Mouse (Mus musculus): ENCODE results near the gene Atp8b4. TPM values are rescaled to one million over a fixed set of nuclear protein-coding genes. Genes with fewer than 3 reads are reported as not detected.

Atp8b4 gene
- polyA plus RNA-seq, 1 experiment, result not detected

- H3K27ac ChIP-seq (ENCODE audit: insufficient read depth, low read length), result no peak overlapping the region
- no peaks in the 10 kb centered on the region for H3K4me1 ChIP-seq (ENCODE audit: control insufficient read depth, insufficient read depth, low read length)
- TF ChIP-seq POLR2A (IDR thresholded peaks at IDR 0.05; ENCODE audit: extremely low read depth, insufficient read depth, low read length) (no peak), CTCF (IDR thresholded peaks at IDR 0.05; ENCODE audit: extremely low read depth, insufficient read depth, low read length) (no peak)
- no peak overlapping the region for H3K4me3 ChIP-seq (ENCODE audit: insufficient read depth, low read length)
Observed at GRCm38 (mm10) chr2:126386056-126386455, 114.4 kb downstream of the Atp8b4 start.

DNA sequence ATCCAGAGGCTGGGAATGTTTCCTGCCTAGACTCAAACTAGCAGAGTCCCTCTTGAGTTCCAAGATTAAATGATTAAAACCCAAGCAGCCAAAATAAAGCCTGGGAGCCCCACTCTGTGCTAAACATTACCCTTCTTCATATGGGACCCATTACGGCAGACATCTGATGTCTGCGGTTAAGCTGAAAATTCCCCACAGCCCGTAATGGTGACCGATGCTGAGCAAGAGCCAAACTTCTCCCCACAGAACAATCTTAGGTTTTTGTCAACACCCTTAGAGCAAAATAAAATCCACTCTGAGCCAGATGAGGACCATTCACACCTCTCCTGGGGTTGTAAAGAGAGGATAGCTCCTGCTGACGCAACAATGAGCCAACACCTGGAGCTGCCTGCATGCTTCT is 120.2 kb downstream of the Atp8b4 start:
- TF ChIP-seq CTCF (IDR thresholded peaks at IDR 0.05; ENCODE audit: extremely low read depth, insufficient read depth, low read length) (no peak), POLR2A (IDR thresholded peaks at IDR 0.05; ENCODE audit: extremely low read depth, insufficient read depth, low read length) (no peak)

GRCm38 (mm10) chr2:126371634-126372033 is 128.8 kb downstream of the Atp8b4 start:
- no peaks in the 10 kb centered on the region for H3K4me1 ChIP-seq (ENCODE audit: control insufficient read depth, insufficient read depth, low read length)
- H3K4me3 ChIP-seq (ENCODE audit: insufficient read depth, low read length), result no peak overlapping the region
- TF ChIP-seq CTCF (IDR thresholded peaks at IDR 0.05; ENCODE audit: extremely low read depth, insufficient read depth, low read length), result no peak
- no peak for TF ChIP-seq POLR2A (IDR thresholded peaks at IDR 0.05; ENCODE audit: extremely low read depth, insufficient read depth, low read length)
- H3K27ac ChIP-seq (ENCODE audit: insufficient read depth, low read length), result no peak overlapping the region

More for the DNA sequence above, 120.2 kb downstream of the Atp8b4 start:
- Histone ChIP-seq H3K4me3 (ENCODE audit: insufficient read depth, low read length) (no peak overlapping the region), H3K4me1 (ENCODE audit: control insufficient read depth, insufficient read depth, low read length) (no peaks in the 10 kb centered on the region), H3K27ac (ENCODE audit: insufficient read depth, low read length) (no peak overlapping the region)

DNA sequence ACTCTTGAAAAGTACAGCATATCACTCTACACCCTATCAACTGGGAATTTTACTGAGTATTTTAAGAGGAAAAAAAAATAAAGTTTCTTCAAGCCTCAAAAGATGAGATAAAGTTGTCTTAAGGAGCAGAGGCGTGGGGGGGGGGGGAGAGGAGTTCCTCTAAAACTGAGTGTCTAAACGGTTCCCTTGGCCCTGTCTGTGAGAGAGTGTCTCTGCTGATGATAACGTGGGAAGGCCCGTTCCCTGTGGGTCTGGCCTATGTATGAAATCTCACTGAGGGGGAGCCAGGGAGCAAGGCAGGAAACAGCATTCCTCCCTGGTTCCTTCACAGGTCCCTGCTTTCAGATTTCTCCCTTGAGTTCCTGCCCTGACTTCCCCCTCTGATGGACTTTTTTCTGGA is 130.7 kb downstream of the Atp8b4 start:
- TF ChIP-seq POLR2A (IDR thresholded peaks at IDR 0.05; ENCODE audit: extremely low read depth, insufficient read depth, low read length) (no peak), CTCF (IDR thresholded peaks at IDR 0.05; ENCODE audit: extremely low read depth, insufficient read depth, low read length) (no peak)
- Histone ChIP-seq H3K4me1 (ENCODE audit: control insufficient read depth, insufficient read depth, low read length) (no peaks in the 10 kb centered on the region), H3K27ac (ENCODE audit: insufficient read depth, low read length) (no peak overlapping the region), H3K4me3 (ENCODE audit: insufficient read depth, low read length) (no peak overlapping the region)

DNA sequence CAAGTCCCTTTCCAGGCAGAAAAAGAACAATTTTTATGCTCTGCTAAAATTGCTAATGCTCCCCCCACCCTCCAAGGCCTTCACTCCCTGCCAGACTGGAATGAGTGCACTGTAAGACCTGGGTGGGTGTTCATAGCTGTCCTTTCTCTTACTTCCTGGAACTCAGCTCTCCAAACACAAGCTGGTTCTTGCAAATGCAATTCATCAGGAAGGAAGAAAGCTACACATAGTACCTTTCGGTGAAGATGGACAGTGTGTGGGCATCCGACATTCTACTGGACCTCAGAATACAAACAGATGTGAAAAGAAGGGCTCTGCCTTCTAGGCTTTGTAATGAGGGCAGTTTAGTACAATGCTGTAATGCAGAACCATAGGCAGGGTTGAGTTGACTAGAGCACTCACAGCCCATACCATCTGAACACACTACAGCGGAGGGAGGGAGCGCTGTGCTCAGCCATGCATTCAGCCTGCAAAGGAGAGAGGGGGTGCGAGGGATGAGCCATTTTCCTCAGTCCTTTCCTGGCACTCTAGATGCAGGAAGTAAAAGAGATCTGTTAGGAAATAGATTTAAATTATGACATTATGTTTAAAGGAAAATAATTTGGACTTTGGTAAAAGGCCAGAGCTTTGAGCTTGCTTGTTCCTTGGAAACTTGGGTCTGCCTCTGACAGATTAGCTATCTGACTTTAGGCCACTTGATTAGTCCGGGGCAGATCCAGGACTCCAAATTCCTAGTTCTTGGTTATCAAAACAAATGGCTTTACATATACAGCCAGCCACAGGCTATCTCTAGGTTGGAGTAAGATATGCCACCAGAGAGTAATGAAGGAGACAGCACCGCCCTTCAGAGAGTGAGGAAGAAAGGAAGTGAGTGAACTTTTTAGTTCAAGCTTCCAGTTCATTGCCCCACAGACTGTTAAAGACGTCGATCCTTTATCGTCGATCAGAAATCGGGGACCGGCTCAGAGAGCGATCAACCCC is 136.4 kb downstream of the Atp8b4 start:
- H3K4me3 ChIP-seq (ENCODE audit: insufficient read depth, low read length), result no peak overlapping the region
- no peaks in the 10 kb centered on the region for H3K4me1 ChIP-seq (ENCODE audit: control insufficient read depth, insufficient read depth, low read length)
- TF ChIP-seq CTCF (IDR thresholded peaks at IDR 0.05; ENCODE audit: extremely low read depth, insufficient read depth, low read length) (no peak), POLR2A (IDR thresholded peaks at IDR 0.05; ENCODE audit: extremely low read depth, insufficient read depth, low read length) (no peak)
- H3K27ac ChIP-seq (ENCODE audit: insufficient read depth, low read length), result no peak overlapping the region

DNA sequence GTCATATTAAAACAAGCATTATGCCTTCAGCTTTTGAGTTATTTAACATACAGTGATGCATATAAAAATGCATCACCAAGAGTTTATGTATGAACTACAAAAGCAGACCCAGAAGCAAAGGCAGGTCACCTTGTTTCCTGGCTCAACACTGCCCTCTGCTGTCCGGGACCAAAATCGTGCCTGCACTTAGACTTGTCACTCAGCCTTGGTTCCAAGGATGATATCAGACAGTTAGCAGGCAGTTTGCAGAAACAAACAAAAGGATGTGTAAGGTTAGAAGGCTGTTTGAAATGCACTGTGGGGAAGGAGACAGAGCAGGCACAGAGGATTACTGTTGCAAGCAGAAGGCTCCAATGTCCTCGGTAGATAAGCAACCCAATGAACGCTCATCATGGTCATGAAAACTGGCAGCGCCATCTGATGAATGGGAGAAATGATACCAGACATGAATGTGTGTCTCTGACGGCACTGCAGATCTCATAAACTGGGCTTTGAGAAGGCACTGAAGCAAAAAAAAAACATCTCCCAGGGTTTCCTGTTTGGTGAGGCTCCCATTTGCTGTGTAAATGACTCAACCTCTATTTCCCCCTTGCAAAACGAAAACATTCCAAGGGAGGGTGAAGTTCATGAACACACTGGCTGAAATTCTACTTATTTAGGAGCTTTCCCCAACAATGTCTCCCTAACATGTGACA is 137.3 kb downstream of the Atp8b4 start:
- no peak overlapping the region for H3K27ac ChIP-seq (ENCODE audit: insufficient read depth, low read length)
- H3K4me3 ChIP-seq (ENCODE audit: insufficient read depth, low read length), result no peak overlapping the region
- H3K4me1 ChIP-seq (ENCODE audit: control insufficient read depth, insufficient read depth, low read length), result no peaks in the 10 kb centered on the region
- TF ChIP-seq POLR2A (IDR thresholded peaks at IDR 0.05; ENCODE audit: extremely low read depth, insufficient read depth, low read length) (no peak), CTCF (IDR thresholded peaks at IDR 0.05; ENCODE audit: extremely low read depth, insufficient read depth, low read length) (peak; percentile 98)

DNA sequence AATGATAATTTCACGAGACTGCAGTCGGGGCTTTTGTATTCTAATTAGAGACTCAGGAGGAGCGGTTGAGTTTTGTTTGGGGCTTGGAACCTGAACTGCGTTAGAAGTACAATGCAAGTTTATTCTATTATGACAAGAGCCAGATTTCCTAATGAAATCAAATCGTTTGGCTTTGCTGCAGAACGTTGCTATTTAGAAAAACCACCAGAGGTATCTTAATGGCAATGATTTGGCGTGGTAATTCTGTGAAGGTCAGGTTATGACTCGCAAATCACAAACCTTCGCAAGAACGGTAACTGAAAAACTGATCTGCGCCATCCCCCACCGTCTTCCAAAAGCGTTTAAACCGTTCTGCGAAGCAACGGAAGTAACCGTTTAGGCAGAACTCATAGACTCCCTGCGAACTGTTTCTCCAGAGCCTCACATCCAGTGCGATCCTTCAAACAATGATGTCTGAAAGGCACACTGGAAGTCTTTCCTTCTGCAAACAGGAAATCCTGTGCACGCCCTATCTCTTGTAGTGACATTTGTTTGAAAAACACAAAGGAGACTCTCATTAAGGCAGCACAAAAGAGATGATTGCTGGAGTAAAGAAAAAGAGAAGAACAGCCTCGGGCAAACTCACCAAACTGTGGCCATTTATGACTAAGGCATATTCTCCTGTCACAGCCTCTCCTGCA is 139.2 kb downstream of the Atp8b4 start:
- no peaks in the 10 kb centered on the region for H3K4me1 ChIP-seq (ENCODE audit: control insufficient read depth, insufficient read depth, low read length)
- no peak for TF ChIP-seq POLR2A (IDR thresholded peaks at IDR 0.05; ENCODE audit: extremely low read depth, insufficient read depth, low read length)
- TF ChIP-seq CTCF (IDR thresholded peaks at IDR 0.05; ENCODE audit: extremely low read depth, insufficient read depth, low read length), result no peak
- H3K4me3 ChIP-seq (ENCODE audit: insufficient read depth, low read length), result no peak overlapping the region
- no peak overlapping the region for H3K27ac ChIP-seq (ENCODE audit: insufficient read depth, low read length)

DNA sequence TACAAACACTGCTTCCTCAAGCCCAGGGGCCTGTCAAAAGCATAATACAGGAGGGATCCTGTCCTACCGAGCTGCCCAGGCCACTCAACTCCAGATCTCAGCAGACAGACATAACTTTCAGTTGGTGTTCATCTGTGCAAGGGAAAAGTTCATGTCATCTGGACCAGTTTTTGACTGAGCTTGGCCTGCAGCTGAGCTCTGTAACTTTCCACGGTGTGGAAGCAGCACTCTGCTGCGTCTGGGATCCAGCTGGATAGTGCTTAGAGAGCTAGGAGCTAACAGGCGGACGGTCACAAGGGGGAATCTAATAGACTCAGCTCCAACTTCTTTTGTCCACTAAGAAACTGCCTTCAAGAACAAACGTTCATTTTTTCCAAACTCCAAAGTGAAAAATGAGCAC is 139.8 kb downstream of the Atp8b4 start:
- no peak overlapping the region for H3K27ac ChIP-seq (ENCODE audit: insufficient read depth, low read length)
- no peaks in the 10 kb centered on the region for H3K4me1 ChIP-seq (ENCODE audit: control insufficient read depth, insufficient read depth, low read length)
- TF ChIP-seq POLR2A (IDR thresholded peaks at IDR 0.05; ENCODE audit: extremely low read depth, insufficient read depth, low read length) (no peak), CTCF (IDR thresholded peaks at IDR 0.05; ENCODE audit: extremely low read depth, insufficient read depth, low read length) (no peak)
- H3K4me3 ChIP-seq (ENCODE audit: insufficient read depth, low read length), result no peak overlapping the region

GRCm38 (mm10) chr2:126359965-126360364 is 140.5 kb downstream of the Atp8b4 start:
- H3K27ac ChIP-seq (ENCODE audit: insufficient read depth, low read length), result no peak overlapping the region
- H3K4me1 ChIP-seq (ENCODE audit: control insufficient read depth, insufficient read depth, low read length), result no peaks in the 10 kb centered on the region
- H3K4me3 ChIP-seq (ENCODE audit: insufficient read depth, low read length), result no peak overlapping the region
- TF ChIP-seq CTCF (IDR thresholded peaks at IDR 0.05; ENCODE audit: extremely low read depth, insufficient read depth, low read length), result no peak
- no peak for TF ChIP-seq POLR2A (IDR thresholded peaks at IDR 0.05; ENCODE audit: extremely low read depth, insufficient read depth, low read length)
